Mouse (Mus musculus) adrenal gland, adult 8-10 months (tissue): Measurements from ENCODE around the gene Rbm45. TPM values are rescaled to one million over a fixed set of nuclear protein-coding genes. Genes with fewer than 3 reads are reported as not detected.

Source experiments
- DNase-seq: peaks from one replicate; pipeline ENCODE4 v3.0.0; 2022
- total RNA-seq, 4 experiments: library from RNA; stranded (reverse); gene quantifications; 2 replicates each; pipeline ENCODE4 v1.2.4; 2022

Gene Rbm45
- total RNA-seq = 10 to 100 TPM; 45.2 to 63.1 (median 51.5) TPM

GRCm38 (mm10) chr2:76369821-76370655, at the start of gene Rbm45:
TSS of gene Rbm45 (plus strand) at chr2:76369984.
- DNase-seq = peak; percentile 71

GRCm38 (mm10) chr2:76320336-76320735, 49.4 kb upstream of the Rbm45 start:
- DNase-seq = no peak

GRCm38 (mm10) chr2:76323185-76323875, 46.5 kb upstream of the Rbm45 start:
- DNase-seq = no peak

GRCm38 (mm10) chr2:76324463-76324862, 45.3 kb upstream of the Rbm45 start:
- no peak for DNase-seq

DNA sequence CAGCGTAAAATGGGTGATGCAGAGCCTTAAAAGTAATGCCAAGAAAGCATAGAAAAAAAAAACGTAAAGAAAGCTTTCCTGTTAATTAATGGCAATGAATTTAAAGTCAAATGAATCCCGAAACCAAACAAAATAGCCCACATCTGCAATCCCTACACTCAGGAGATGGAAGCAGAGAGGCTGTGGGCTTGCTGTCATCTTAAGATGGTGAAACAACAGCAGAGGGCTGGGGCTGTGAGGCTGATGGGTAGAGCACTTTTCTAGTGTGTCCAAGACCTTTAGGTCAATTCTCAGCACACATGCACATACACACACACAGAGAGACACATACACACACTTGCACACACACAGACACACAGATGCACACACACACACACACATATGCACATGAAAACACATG, 43.6 kb upstream of the Rbm45 start:
- DNase-seq = no peak

- DNase-seq = no peak
These were observed 39.7 kb upstream of the Rbm45 start for GRCm38 (mm10) chr2:76330081-76330480.

DNA sequence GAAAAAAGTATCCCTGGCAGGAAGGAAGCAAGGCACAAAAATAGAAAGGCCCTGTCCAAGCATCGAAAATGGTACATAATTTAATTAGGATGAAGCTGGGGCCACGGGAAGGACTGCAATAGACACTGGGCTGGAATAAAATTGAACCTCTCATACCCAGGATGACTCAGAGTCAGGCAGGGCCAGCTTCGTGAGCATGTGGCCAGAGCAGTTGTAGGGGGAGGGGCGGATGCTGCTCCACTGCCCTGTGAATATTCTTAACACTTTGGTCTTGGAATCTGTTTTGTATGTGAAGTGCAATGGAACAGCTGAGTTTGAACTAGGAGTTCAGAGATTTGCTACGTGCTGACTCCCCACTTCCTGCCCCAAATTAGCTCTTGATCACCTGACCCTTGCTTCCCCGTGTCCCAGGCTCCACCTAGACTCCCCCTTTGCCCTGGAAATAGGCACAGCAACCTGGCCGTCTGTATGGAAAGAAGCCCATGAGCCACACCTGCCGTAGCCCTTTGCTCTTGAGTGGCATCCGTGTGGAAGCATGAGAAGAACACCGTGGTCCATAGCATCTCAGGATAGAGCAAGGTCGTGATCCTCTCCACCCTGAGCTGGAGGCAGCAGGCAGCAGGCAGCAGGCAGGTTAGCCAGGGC, 37.5 kb upstream of the Rbm45 start:
- no peak for DNase-seq

DNA sequence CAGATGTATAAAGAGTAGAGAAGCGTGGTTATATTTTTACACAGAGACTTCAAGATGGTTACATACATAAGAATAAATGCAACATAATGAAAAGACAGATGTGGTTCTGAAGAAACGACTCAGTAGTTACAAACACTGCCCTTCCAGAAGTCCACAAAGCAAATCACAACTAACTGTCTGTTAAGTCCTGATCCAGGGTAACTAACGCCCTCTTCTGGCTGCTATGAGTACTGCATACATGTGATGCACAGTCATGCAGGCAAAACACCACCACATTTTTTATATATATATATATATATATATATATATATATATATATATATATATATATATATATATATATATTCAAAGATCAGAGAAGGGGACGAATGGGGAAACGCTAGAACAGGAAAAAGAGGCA, 35.2 kb upstream of the Rbm45 start:
- DNase-seq = no peak

GRCm38 (mm10) chr2:76338215-76339156, 31.3 kb upstream of the Rbm45 start, which contains the start of gene Pde11a:
TSS of gene Pde11a (minus strand) at chr2:76338774.
- DNase-seq = peak; percentile 6

DNA sequence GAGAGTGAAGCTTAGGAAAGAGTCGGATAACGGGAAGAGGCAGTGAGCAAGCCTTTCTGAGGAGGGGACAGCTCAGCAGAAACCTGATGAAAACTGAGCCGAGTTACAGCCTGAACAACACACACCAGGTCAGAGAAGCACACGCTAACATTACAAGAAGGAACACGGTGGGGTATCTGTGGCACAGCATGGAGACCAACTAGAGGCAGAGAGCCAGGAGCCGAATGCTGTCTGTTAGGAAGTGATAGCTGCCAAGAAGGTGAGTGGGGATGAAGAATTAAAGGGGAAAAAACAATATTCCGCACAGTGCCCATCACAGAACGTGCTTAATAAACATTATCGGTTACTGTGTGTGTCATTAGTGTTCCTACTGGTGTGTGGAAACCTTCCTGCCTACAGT, 27.6 kb upstream of the Rbm45 start:
- DNase-seq = no peak

GRCm38 (mm10) chr2:76347839-76348238, 21.9 kb upstream of the Rbm45 start:
- DNase-seq = no peak

DNA sequence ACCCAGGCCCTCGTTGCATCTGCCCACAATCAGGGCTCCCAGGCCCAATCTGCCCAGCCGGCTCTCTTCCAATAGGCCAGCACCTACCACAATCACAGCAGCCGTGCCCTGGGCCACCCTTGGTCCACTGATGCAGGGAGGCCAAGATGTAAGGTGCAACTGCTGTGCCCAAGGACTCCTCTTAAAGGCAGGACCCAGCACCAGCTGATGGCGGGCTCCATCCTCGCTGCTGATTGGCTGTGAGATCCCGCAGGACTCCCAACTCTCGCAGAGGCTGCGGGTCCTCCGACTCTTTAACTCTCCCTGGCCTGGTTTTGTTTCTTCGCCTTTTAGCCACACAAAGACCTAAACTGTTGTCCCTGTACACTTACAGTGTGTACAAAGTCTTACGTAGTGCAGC, 9.6 kb upstream of the Rbm45 start, which contains the start of gene Cyct:
TSS of gene Cyct (minus strand) at position 225 of the 400 bp plus-strand sequence.
- no peak for DNase-seq

DNA sequence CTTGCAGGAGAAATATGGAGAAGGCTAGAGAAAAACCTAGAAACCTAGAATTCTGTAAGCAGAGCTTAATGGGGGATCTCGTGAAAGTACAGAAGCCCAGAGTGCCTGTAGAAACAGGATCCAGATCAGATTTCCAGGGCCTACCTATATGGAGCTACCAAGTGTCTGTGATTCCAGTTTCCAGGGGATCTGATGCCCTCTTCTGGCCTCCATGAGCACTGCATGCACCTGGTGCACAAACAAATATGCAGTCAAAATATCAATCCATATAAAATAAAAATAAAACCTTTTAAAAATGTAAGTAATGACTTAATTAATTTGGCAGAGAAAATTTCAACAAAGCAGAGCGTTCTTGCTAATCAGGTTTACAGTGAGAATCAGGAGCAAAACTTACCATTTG, 7.7 kb upstream of the Rbm45 start:
- no peak for DNase-seq

GRCm38 (mm10) chr2:76365811-76366210, 4.0 kb upstream of the Rbm45 start:
- DNase-seq = no peak

GRCm38 (mm10) chr2:76367188-76367922, 2.4 kb upstream of the Rbm45 start:
- DNase-seq = peak; percentile 48

DNA sequence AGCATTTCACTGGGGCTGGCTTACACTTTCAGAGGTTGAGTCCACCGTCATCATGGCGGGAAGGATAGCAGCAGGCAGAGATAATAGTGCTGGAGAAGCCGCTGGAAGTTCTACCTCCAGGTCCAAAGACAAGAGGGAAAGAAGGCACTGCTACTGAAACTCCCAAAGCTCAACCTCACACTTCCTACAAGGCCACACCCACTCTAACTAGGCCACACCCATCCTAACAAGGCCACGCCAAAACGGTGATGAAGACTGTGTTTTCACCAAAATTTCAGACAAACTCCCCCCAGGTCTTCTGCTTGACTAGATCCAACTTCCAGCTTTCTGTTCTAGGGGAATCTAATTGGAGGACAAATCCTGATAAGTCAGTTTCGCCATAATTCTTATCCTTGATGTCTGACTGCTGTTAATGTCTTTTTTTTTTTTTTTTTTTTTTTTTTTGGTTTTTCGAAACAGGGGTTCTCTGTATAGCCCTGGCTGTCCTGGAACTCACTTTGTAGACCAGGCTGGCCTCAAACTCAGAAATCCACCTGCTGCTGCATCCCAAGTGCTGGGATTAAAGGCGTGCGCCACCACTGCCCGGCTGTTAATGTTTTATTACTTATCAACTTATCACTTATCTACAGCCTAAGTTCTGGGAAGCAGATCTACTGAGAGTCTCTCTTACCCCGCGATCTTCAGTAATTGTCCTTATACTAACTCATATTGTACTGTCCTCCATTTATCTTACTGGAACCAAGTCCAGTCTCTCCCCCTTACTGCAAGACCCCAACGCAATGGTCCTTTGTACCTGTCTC, 723 bp upstream of the Rbm45 start:
- no peak for DNase-seq

DNA sequence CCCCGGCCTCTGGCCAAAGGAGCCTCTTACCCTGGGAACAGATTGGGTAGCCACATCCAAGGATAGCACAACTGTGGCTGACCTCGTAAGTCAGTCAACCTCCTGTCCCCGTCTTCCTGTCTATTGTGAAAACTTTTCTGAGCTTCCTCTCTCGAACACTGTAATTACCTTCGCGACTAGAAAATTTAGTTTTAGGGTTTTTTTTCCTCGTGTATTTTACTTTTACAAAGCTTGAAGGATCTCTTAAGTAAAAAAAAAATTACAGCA, 805 bp downstream of the Rbm45 start:
- DNase-seq = no peak

DNA sequence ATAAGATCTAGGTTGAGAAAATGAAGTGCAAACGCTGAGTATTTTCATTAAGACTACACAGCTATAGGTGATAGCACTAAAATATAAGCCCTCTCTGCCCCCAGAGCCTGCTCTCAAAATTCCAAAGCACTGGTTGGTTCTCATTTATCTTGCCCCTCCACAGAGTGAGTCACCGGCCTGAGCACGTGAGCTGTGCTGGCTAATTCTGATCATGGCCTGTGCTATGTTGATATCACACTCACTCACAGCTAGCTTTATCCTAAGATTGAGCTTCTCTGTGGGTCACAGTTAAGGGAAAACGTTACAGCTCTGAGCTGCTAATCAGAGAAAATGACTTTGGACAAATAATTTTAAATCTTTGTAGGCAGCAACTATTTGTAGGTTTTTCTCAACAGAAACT, 2.5 kb downstream of the Rbm45 start:
- peak; percentile 37 for DNase-seq

GRCm38 (mm10) chr2:76374544-76375206, 4.9 kb downstream of the Rbm45 start:
- DNase-seq = no peak

GRCm38 (mm10) chr2:76378646-76379045, 8.9 kb downstream of the Rbm45 start:
- no peak for DNase-seq
